Mouse (Mus musculus) gastrocnemius, adult 8-10 months (tissue): ENCODE measurements around the gene Eif2s3y. TPM values are rescaled to one million over a fixed set of nuclear protein-coding genes. Genes with fewer than 3 reads are reported as not detected.

Source experiments
- DNase-seq, 2 experiments: peaks; one replicate each; pipeline ENCODE4 v3.0.0; 2022; ENCODE audit warnings: low spot score in 2 of 2
- microRNA-seq: library from miRNA; unstranded; fragments of <30 nt; microRNA quantifications from one replicate; pipeline ENCODE4 v1.2.0, GENCODE M21; 2022
- total RNA-seq, 4 experiments: library from RNA; stranded (reverse); gene quantifications; 2 replicates each; pipeline ENCODE4 v1.2.4; 2022

The Eif2s3y gene
- total RNA-seq: 10 to 100 TPM in 2 of 4 experiments, not detected in 2; 45.7 to 50.2 TPM

GRCm38 (mm10) chrY:1009882-1010751 lies at the start of gene Eif2s3y:
Eif2s3y (plus strand) TSS chrY:1010543.
- DNase-seq: peak in 1 of 2 experiments; percentile 45

Small RNA genes lying within 50 kb of the gene (microRNA-seq; reads per million reads assigned to microRNA genes)
- not detected for gene Gm47281

Other genes with a start within 250 kb of the Eif2s3y start
- not detected for gene Zfy1, start 213.1 kb upstream of the Eif2s3y start, total RNA-seq
- gene Uba1y, start 191.9 kb upstream of the Eif2s3y start, total RNA-seq: not detected
- 1 to 10 TPM in 2 of 4 experiments, not detected in 2; 7.9 to 9.6 TPM for gene Kdm5d, start 112.8 kb upstream of the Eif2s3y start, total RNA-seq
- 10 to 100 TPM in 2 of 4 experiments, not detected in 2; 11.7 to 13.9 TPM for gene Uty, start 235.2 kb downstream of the Eif2s3y start, total RNA-seq